Mouse (Mus musculus) kidney, embryonic 16.5 days (tissue): ENCODE results near the gene Magea3. TPM values are rescaled to one million over a fixed set of nuclear protein-coding genes. Genes with fewer than 3 reads are reported as not detected.
"Not testable (repeated sequence)": the region's sequence is repeated elsewhere in the genome, so short reads cannot be mapped to it uniquely, and the experiment has no call there.

Source experiments
- ATAC-seq: fragments of 200-750 bp; cut with Nextera tagmentation; 2 replicates; pipeline ENCODE4 v1.8.0; 2017; ENCODE audit warnings: moderate TSS enrichment; ENCODE audit not compliant: low FRiP score, low TSS enrichment
- H3K27ac ChIP-seq: fragments of 300-500 bp; sonication (generic); 2 replicates; pipeline ENCODE4 v1.5.1; 2014; ENCODE audit warnings: low read length
- H3K27me3 ChIP-seq: fragments of 300-500 bp; sonication (generic); 2 replicates; pipeline ENCODE4 v1.6.1; 2014; ENCODE audit warnings: low read length, control low read depth, mixed read lengths; ENCODE audit not compliant: insufficient read depth
- H3K36me3 ChIP-seq: fragments of 300-500 bp; sonication (generic); 2 replicates; pipeline ENCODE4 v1.6.1; 2014; ENCODE audit warnings: low read length, control low read depth, mixed read lengths; ENCODE audit not compliant: insufficient read depth
- H3K4me1 ChIP-seq: fragments of 300-500 bp; sonication (generic); 2 replicates; pipeline ENCODE4 v1.6.1; 2014; ENCODE audit warnings: low read length, control low read depth, mixed read lengths; ENCODE audit not compliant: insufficient read depth
- H3K4me2 ChIP-seq: fragments of 300-500 bp; sonication (generic); replicated peaks from 2 replicates; pipeline ENCODE4 v1.6.1; 2014; ENCODE audit warnings: low read depth, low read length
- H3K4me3 ChIP-seq: fragments of 300-500 bp; sonication (generic); 2 replicates; pipeline ENCODE4 v1.5.1; 2014; ENCODE audit warnings: mild to moderate bottlenecking, low read length
- H3K9ac ChIP-seq: fragments of 300-500 bp; sonication (generic); replicated peaks from 2 replicates; pipeline ENCODE4 v1.6.1; 2014; ENCODE audit warnings: low read length
- H3K9me3 ChIP-seq: fragments of 300-500 bp; sonication (generic); 2 replicates; pipeline ENCODE4 v1.6.1; 2016; ENCODE audit warnings: low read length, control low read depth
- WGBS: fragments of 180-500 bp; shearing (Covaris S2); extraction: QIAGEN DNeasy Blood & Tissue Kit; methylation state at CpG from one replicate; pipeline ENCODE4 v1.1.7; 2014; 5-methylcytosine and 5-hydroxymethylcytosine counted together
- polyA plus RNA-seq: library from polyadenylated mRNA; unstranded; fragments of >200 nt; fragmentation: Nextera tagmentation; extraction: Ambion mirVana; gene quantifications from 2 replicates; pipeline ENCODE4 v1.2.1, GENCODE M21; 2015

Gene Magea3
- not detected in 2 replicates for polyA plus RNA-seq

GRCm38 (mm10) chrX:154949405-154949804 lies at the start of gene Magea3:
Gene Magea3 (minus strand): TSS chrX:154949505.
- not testable (repeated sequence) for H3K4me1 ChIP-seq, H3K9me3 ChIP-seq, H3K9ac ChIP-seq, ATAC-seq, H3K36me3 ChIP-seq, H3K27ac ChIP-seq, H3K27me3 ChIP-seq, H3K4me3 ChIP-seq, H3K4me2 ChIP-seq
- 92% methylated on average over 1 of the region's 1 CpGs for WGBS

GRCm38 (mm10) chrX:154995750-154996149 lies 46.4 kb upstream of the Magea3 start, which contains the start of gene Magea8:
Gene Magea8 (minus strand): TSS chrX:154995850.
- H3K9me3 ChIP-seq, H3K27ac ChIP-seq, H3K4me3 ChIP-seq, H3K27me3 ChIP-seq, H3K4me2 ChIP-seq, H3K4me1 ChIP-seq, H3K9ac ChIP-seq, ATAC-seq, H3K36me3 ChIP-seq: not testable (repeated sequence)
- 91% methylated on average over 9 of the region's 11 CpGs for WGBS

GRCm38 (mm10) chrX:154935887-154936286 lies 13.4 kb downstream of the Magea3 start, which contains the start of gene Magea6:
Gene Magea6 (minus strand): TSS chrX:154935987.
- H3K36me3 ChIP-seq, ATAC-seq, H3K4me1 ChIP-seq, H3K9ac ChIP-seq, H3K4me2 ChIP-seq, H3K4me3 ChIP-seq, H3K9me3 ChIP-seq, H3K27ac ChIP-seq, H3K27me3 ChIP-seq: not testable (repeated sequence)
- WGBS: 48% methylated on average over 1 of the region's 1 CpGs

Other genes starting within 250 kb of the Magea3 start
- gene Cldn34b1, start 59.2 kb downstream of the Magea3 start, polyA plus RNA-seq: not detected in 2 replicates
- not detected in 2 replicates for gene Magea6, start 13.5 kb downstream of the Magea3 start, polyA plus RNA-seq
- not detected in 2 replicates for gene Magea8, start 46.3 kb upstream of the Magea3 start, polyA plus RNA-seq
- gene Magea5, start 113.6 kb upstream of the Magea3 start, polyA plus RNA-seq: not detected in 2 replicates
- gene Magea1, start 140.3 kb upstream of the Magea3 start, polyA plus RNA-seq: not detected in 2 replicates
- not detected in 2 replicates for gene Magea2, start 144.2 kb upstream of the Magea3 start, polyA plus RNA-seq
- gene Cldn34b2, start 178.9 kb upstream of the Magea3 start, polyA plus RNA-seq: not detected in 2 replicates